Mouse (Mus musculus): ENCODE results near the gene Pcyt1a.
A peak's percentile ranks its signal among the peaks of the same experiment; 100 is the strongest.

Pcyt1a gene

DNA sequence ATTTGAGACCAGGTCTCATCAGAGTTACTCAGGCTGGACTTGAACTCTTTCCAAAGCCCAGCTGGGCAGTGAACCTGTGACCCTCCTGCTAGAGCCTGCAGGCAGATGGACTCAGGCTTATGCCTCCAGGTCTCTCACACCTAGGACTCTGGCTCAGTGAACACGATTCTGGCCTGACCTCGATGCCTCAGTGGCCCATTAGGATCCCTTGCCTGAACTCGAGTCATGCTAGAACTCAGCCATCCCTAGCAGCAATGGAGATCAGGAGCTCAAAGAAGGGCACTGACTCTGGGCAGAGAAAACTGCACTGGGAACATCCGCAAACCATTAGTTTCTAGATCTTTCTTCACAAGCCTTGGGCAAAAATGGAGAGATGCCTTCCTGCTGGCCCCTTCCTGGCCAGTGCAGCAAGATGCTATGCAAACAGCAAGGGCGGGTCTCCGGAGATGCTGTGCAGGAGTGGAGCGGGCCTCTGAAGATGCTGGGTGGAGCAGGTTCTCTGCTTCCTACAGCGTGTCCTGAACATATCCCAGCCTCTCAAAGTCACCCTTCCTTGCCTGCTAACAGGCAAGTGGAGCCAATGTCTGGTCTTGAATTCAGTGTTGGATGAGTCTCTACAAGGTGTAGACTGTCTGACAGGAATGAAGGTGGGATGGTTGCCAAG lies 81.2 kb downstream of the Pcyt1a start:
- no peak for DNase-seq

DNA sequence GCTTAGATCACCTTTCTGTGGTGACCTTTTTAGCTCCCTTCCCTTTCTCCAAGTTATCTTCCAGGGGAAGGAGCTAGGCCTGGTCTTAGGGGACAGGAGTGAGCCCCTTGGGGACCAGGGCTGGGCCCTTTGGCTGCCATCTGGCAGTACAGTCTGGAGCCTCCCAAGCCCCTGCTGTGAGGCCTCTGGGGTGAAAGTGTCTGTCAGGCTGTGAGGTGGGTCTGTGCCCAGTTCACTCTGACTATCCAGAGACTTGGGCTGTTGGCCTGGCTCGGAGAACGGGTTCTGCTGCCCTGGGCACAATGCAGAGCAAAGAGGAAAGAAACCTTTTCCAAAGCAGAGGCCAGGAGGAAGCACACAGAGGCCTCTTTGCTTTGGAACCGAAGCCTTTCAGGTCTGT lies 82.2 kb downstream of the Pcyt1a start:
- no peak for DNase-seq

DNA sequence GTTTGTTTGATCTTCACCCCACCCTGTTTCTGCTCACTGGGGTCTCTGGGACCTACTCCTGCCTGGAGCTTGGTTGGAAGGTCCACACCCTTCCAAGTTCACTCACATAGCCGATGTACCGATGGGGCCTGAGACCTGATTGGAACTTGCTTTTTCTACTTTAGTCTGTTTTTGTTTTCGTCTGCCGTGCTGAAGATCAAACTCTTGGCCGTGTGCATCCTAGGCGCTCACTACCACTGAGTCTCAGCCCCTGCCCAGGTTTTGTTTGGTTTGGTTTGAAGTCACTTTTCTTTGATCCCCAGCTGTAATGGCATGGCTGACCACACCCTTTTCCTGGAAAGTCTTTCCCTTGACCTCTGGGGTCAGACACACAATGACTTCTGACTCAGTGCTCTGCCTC lies 82.7 kb downstream of the Pcyt1a start:
- no peak for DNase-seq

DNA sequence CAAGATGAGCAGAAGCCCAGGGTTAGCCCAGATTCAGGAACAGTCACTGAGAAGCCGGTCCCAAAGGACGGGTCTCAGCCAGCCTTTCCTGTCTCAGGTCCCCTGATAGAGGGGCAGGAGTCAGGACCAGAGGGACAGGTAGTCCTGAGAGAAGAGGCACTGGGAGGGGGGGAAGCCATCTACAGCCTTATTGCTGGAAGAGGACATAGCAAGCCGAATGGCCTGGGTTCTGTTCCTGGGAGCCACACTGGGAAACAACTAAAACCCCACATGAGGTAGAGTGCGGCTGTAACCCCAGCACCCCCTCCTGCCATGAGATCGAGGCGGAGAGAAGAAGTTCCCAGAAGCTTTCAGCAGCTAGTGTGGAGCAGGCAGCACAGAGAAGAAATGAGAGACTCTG lies 83.2 kb downstream of the Pcyt1a start:
- no peak for DNase-seq

DNA sequence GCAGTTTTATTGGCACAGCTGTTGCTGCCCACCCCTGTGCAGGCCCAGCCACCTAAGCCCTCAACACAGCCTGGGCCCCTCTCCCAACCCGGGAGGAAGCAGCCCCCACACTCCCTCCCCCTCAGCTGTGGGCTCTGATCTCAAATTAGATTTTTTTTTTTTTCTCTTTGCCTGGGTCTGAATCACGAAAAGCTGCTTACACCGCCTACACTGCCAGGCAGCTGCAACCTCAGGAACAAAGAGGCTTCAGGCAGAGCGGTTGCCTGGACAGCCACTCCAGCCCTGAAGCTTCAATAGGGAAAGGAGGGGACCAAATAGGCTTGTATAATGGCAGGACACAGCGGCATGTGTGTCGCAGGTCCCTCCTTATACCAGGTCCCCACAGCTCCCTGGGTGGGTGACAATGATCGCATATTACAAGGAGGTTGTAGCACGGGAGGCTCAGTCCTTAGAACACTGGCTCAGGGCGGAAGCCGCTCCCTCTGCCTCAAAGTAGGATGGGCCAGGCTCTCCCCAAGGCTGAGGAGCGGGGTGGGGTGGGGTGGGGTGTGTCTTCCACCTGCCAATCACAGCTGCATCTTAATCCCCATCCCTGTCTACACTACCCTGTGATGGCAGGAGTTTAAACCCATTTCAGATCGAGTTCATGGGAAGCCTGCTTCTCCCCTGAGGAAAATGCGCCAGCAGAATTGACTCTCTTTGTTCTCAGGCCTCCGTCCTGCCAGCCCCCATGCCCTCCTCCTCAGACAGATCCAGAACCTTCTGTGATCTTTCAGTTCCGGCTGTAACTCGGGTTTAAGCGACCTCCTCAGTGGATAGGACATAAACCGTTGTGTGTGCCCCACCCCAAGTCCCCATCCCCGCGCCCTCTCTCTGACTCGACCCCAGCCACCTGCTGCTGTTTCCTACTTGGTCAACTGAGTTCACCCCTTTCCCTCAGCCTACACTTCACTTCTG lies 85.6 kb downstream of the Pcyt1a start:
- DNase-seq, result peak; percentile 81

DNA sequence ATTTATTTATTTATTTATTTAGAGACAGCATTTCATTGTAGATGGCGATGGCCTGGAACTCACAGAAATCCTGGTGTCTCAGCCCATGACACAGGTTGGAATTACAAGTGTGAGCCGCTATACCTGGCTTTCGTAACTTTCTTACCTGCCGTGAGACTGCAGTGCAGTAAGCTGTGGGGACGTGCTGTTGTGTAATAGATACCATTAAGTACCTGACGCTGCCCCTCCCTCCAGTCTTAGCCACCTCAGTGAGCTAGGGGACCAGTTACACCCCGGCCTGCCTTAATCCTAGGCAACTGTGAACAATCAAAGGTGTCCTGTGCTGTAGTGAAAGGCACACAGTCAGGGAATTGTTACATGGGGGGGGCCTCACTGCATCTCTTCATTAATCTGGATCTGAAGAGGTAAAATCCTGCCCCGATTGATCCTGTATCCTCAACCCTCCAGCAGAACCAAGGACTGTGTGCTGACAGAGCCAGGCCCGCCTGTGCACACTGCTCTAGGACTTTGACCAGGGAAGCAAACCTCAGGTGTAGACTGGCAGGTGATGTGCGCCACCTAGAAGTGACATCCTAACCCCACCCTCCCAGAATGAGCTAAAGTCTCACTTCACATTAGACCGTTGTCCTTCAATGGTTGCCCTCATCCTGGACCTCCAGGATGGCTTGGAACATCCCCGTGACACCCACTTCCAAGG lies 87.2 kb downstream of the Pcyt1a start:
- DNase-seq, result no peak

DNA sequence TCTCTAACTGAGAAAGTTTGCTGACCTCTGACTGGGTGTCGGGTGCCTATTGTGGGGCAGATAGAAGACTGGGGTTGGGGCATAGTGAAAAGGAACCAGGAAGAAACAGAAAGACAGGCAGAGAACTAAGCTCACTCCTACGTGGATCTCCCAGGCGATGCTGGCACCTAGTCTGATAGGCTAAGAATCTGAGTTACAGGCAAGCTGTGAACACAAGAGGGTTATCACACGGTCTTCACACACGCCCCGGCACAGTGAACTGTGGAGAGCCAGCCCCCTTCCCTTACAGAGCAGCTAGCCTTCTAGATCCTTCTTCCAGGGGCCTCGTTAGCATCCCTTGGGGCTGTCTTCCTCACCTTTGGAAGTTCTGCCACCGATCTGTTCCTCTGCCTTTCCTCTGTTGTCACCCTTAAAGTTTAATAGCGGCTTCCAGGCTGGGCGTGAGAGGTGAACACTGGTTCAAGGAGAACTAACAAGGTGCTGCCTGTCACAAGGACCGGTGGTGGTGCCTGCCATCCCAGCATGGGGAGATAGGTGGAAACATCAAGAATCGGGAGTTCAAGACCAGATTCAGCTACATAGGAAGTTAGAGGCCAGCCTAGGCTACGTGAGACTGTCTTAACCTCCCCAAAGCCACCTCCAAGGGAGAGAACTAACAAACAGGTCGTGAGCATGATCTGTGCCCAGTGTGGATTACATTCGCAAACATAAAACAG lies 89.1 kb downstream of the Pcyt1a start:
- no peak for DNase-seq

DNA sequence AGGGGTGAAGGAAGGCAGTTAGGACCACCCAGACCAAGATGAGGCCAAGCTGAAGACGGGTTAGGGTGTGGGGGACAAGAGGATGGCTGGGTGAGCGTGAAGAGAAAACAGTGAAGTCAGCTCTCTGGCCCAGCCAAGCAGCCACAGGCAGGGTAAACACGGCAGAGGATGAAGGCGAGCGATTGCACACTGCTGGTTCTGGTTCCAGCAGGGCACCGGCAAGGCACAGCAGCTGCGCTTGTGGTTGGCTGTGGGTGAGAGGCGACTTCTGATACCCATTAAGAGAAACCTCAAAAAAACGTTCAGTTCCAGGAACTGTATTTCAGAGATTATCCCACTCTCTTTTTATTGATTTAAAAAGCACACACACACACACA lies 89.6 kb downstream of the Pcyt1a start:
- DNase-seq, result peak; percentile 72

DNA sequence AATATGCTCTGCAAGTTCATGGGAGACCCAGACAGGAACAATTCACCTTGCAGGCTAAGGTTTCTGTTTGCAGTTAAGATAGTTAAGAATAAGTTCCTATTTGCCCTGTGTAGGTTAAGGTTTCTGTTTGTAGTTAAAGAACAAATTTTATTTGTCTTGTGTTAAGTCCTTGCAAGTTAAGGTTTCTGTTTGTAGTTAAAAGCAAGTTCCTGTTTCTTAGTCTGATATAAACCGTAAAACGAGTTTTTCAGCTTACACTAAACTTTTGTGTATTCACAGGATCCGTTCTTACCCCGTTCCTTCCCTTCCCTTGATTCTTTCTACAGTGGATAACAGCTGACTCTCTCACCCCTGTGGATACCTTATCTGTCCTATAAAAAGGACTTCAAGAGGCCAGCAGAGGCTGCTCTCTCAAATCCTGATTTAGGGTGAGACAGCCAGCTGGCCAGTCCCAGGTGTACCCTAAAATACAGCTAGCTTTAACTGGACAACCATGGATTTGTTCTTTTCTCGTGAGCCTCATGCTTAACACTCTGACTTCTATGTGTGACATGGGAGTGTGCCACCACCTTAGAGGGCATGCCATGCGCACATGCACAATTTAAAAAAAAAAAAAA lies 92.0 kb downstream of the Pcyt1a start:
- DNase-seq, result no peak

DNA sequence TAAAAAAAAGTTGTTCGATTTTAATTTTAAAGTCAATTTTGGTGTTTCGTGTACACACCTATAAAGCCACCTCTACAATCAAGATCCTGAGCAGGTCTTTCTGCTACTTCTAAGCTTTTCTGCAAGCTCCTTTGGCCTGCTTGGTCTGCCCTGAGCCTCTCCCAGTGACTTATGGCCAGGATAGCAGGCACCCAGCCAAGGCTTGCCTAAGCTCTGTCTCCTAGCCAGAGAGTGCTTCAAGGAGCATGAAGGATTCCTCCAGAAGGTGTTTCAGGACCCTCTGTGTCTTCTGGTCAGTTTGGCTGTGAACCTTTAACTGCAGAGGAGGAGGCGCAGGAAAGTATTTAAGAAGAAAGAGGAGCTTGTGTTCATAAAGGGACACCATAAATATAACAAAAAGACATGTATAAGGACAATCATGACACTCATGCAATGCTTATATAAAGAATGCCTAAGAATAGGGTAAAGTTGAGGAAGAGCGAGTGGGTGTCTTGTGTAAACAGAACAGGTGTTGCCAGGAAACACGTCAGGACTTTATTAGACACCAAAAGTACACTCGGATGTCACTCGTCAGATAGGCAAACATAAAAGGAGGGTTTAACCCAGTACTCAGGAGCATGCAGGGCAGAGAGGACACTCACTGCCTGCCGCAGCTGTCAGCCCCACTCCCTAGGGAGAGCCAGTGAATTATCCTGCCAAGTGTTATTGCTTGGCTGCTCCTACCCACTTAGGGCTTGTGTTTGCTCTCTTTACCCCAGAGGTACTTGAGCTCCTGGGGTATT lies 92.9 kb downstream of the Pcyt1a start:
- no peak for DNase-seq

DNA sequence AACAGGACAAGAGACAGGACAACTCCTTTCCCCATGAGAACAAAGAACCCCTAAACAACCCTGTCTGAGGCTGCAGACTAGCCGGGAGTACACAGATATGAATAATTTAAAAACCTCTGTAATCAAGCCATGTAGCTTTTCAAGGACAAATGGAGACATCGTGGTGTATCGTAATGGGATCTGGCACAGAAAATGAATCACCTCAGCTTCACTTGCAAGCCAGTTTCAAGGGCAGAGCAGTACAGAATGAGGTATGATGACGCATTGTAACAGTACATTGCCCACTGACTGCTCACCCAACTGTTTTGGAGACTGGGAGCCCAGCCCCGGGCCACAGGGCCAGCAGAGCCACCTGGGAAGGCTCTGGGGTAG lies 93.5 kb downstream of the Pcyt1a start:
- DNase-seq, result no peak

Measured in thymus, postnatal 25 days (tissue).